Mouse (Mus musculus): ENCODE measurements around the gene Amy2a4. TPM values are rescaled to one million over a fixed set of nuclear protein-coding genes. Genes with fewer than 3 reads are reported as not detected.
"Not testable (repeated sequence)": the region's sequence is repeated elsewhere in the genome, so short reads cannot be mapped to it uniquely, and the experiment has no call there.

The Amy2a4 gene
- not detected in 2 replicates for polyA plus RNA-seq (2011; ENCODE audit: insufficient read depth, insufficient read length, low replicate concordance, missing spikeins)

DNA sequence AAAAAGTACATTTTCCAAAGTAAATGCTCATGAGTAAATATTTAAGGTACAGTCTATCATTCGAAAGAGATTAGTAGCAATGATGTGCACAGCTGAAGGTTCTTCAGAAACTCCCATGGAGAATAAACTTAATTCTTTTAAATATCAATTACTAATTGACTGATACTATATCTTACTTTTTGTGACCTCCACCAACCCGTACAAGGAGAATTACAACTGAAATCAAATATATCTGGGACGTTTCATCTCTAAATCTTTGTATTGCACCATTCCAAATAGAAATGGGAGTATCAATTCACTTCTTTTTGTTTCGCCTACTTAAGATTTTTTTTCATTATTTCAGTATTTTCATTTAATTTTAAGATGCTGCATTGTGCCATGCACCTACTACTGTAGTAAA lies at the start of gene Amy2a4:
Gene Amy2a4, minus strand, starts transcription at position 101 of the 400 bp plus-strand sequence.
- WGBS, result no CpG with 5 or more reads among the region's 4 CpGs
- not testable (repeated sequence) for H3K27ac ChIP-seq (ENCODE audit: control insufficient read depth, insufficient read depth, low read depth, low read length, poor library complexity); H3K4me3 ChIP-seq (replicated peaks; ENCODE audit: control insufficient read depth, low read depth, low read length); H3K4me1 ChIP-seq (ENCODE audit: control insufficient read depth, insufficient read depth, low read length)

DNA sequence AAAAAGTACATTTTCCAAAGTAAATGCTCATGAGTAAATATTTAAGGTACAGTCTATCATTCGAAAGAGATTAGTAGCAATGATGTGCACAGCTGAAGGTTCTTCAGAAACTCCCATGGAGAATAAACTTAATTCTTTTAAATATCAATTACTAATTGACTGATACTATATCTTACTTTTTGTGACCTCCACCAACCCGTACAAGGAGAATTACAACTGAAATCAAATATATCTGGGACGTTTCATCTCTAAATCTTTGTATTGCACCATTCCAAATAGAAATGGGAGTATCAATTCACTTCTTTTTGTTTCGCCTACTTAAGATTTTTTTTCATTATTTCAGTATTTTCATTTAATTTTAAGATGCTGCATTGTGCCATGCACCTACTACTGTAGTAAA lies 32.7 kb upstream of the Amy2a4 start, which contains the start of gene Amy2a3:
Gene Amy2a3, minus strand, starts transcription at position 101 of the 400 bp plus-strand sequence.
- no CpG with 5 or more reads among the region's 4 CpGs for WGBS

DNA sequence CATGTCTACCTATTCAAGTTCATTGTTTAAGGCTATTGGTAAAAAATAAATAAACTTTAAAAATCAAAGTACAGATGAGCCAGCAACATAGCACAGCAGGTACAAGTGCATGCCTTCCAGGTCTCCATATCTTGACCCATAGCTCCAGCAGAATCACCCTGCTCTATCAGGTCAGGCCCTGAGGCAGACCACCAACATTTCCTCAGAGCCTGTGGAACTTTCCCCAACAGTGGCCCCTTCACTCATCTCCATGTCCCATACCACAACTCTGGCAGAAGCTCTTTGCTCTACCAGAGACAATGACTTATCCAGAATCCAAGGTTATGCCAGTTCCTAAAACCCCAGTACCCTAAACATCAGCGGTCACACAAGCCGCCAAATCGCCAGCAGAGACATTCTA lies 21.7 kb upstream of the Amy2a4 start:
- H3K4me3 ChIP-seq (replicated peaks; ENCODE audit: control insufficient read depth, low read depth, low read length); H3K4me1 ChIP-seq (ENCODE audit: control insufficient read depth, insufficient read depth, low read length): not testable (repeated sequence)
- WGBS, result no CpG with 5 or more reads among the region's 3 CpGs

More for the DNA sequence above, 32.7 kb upstream of the Amy2a4 start, which contains the start of gene Amy2a3:
- not testable (repeated sequence) for H3K4me3 ChIP-seq (replicated peaks; ENCODE audit: control insufficient read depth, low read depth, low read length); H3K4me1 ChIP-seq (ENCODE audit: control insufficient read depth, insufficient read depth, low read length); H3K27ac ChIP-seq (ENCODE audit: control insufficient read depth, insufficient read depth, low read depth, low read length, poor library complexity)

DNA sequence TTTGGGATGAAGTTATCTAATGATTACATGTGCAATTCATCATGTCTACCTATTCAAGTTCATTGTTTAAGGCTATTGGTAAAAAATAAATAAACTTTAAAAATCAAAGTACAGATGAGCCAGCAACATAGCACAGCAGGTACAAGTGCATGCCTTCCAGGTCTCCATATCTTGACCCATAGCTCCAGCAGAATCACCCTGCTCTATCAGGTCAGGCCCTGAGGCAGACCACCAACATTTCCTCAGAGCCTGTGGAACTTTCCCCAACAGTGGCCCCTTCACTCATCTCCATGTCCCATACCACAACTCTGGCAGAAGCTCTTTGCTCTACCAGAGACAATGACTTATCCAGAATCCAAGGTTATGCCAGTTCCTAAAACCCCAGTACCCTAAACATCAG lies 11.0 kb downstream of the Amy2a4 start:
- H3K4me3 ChIP-seq (replicated peaks; ENCODE audit: control insufficient read depth, low read depth, low read length); H3K27ac ChIP-seq (ENCODE audit: control insufficient read depth, insufficient read depth, low read depth, low read length, poor library complexity); H3K4me1 ChIP-seq (ENCODE audit: control insufficient read depth, insufficient read depth, low read length): not testable (repeated sequence)

More for the DNA sequence above, 21.7 kb upstream of the Amy2a4 start:
- H3K27ac ChIP-seq (ENCODE audit: control insufficient read depth, insufficient read depth, low read depth, low read length, poor library complexity), result not testable (repeated sequence)

DNA sequence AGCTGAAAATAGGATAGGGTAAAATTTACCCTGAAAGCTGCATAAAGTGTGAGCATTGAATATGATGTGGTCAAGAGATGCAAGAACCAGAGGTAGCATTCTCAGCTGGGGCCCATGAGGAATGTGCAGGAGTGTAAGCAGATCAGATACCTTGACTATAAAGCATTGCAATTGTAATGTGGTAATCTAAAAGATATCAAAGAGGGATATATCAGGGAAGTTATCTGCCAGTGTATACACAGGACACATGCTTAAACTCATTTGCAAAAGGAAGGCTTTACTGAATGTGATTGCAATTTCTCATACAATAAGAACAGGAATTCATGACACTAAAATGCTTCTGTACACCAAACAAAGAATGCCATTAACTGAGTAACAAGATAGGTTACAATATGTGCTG lies 11.7 kb downstream of the Amy2a4 start:
- not testable (repeated sequence) for H3K4me3 ChIP-seq (replicated peaks; ENCODE audit: control insufficient read depth, low read depth, low read length); H3K27ac ChIP-seq (ENCODE audit: control insufficient read depth, insufficient read depth, low read depth, low read length, poor library complexity); H3K4me1 ChIP-seq (ENCODE audit: control insufficient read depth, insufficient read depth, low read length)

DNA sequence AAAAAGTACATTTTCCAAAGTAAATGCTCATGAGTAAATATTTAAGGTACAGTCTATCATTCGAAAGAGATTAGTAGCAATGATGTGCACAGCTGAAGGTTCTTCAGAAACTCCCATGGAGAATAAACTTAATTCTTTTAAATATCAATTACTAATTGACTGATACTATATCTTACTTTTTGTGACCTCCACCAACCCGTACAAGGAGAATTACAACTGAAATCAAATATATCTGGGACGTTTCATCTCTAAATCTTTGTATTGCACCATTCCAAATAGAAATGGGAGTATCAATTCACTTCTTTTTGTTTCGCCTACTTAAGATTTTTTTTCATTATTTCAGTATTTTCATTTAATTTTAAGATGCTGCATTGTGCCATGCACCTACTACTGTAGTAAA lies 32.5 kb downstream of the Amy2a4 start, which contains the start of gene Amy2a5:
Gene Amy2a5, minus strand, starts transcription at position 101 of the 400 bp plus-strand sequence.
- H3K27ac ChIP-seq (ENCODE audit: control insufficient read depth, insufficient read depth, low read depth, low read length, poor library complexity); H3K4me1 ChIP-seq (ENCODE audit: control insufficient read depth, insufficient read depth, low read length); H3K4me3 ChIP-seq (replicated peaks; ENCODE audit: control insufficient read depth, low read depth, low read length): not testable (repeated sequence)
- WGBS, result no CpG with 5 or more reads among the region's 4 CpGs

Other genes with a start within 250 kb of the Amy2a4 start
- not detected in 2 replicates for gene Amy2a5, start 32.6 kb downstream of the Amy2a4 start, polyA plus RNA-seq (2011; ENCODE audit: insufficient read depth, insufficient read length, low replicate concordance, missing spikeins)
- not detected in 2 replicates for gene Amy2a3, start 32.6 kb upstream of the Amy2a4 start, polyA plus RNA-seq (2011; ENCODE audit: insufficient read depth, insufficient read length, low replicate concordance, missing spikeins)
- not detected in 2 replicates for gene Amy2a2, start 65.2 kb upstream of the Amy2a4 start, polyA plus RNA-seq (2011; ENCODE audit: insufficient read depth, insufficient read length, low replicate concordance, missing spikeins)
- gene Amy2a1, start 241.0 kb upstream of the Amy2a4 start, polyA plus RNA-seq (2011; ENCODE audit: insufficient read depth, insufficient read length, low replicate concordance, missing spikeins), result not detected in 2 replicates